Mouse (Mus musculus) heart, embryonic 14.5 days (tissue): ENCODE measurements around the gene Dync1h1. TPM values are rescaled to one million over a fixed set of nuclear protein-coding genes. Genes with fewer than 3 reads are reported as not detected.

Experiments used
- ATAC-seq: fragments of 200-750 bp; cut with Nextera tagmentation; 2 replicates; pipeline ENCODE4 v1.8.0; 2017; ENCODE audit warnings: low read depth, moderate TSS enrichment; ENCODE audit not compliant: insufficient number of reproducible peaks, insufficient read depth, low FRiP score
- H3K27ac ChIP-seq, 2 experiments: fragments of 200-500 bp in 1 of 2; fragments of 300-500 bp in 1 of 2; sonication (generic) in 1 of 2; replicated peaks in 1 of 2; 2 replicates each; pipeline ENCODE4 v1.5.1; 2012 to 2014; ENCODE audit warnings: low read depth in 2 of 2, low read length in 2 of 2, control low read depth in 1 of 2, mild to moderate bottlenecking in 1 of 2, mixed read lengths in 1 of 2; ENCODE audit not compliant: control insufficient read depth in 1 of 2, insufficient read depth in 1 of 2
- H3K27me3 ChIP-seq: fragments of 300-500 bp; sonication (generic); 2 replicates; pipeline ENCODE4 v1.6.1; 2014; ENCODE audit warnings: mild to moderate bottlenecking, low read length, control low read depth; ENCODE audit not compliant: control insufficient read depth, insufficient read depth
- H3K36me3 ChIP-seq: fragments of 300-500 bp; sonication (generic); 2 replicates; pipeline ENCODE4 v1.6.1; 2014; ENCODE audit warnings: mild to moderate bottlenecking, control low read depth, low read length, mixed read lengths; ENCODE audit not compliant: control insufficient read depth, insufficient read depth
- H3K4me1 ChIP-seq, 2 experiments: fragments of 200-500 bp in 1 of 2; fragments of 300-500 bp in 1 of 2; sonication (generic) in 1 of 2; 2 replicates each; pipeline ENCODE4 v1.6.1; 2012 to 2014; ENCODE audit warnings: low read length in 2 of 2, control low read depth in 1 of 2, mixed read lengths in 1 of 2; ENCODE audit not compliant: control insufficient read depth in 2 of 2, insufficient read depth in 2 of 2
- H3K4me2 ChIP-seq: fragments of 300-500 bp; sonication (generic); 2 replicates; pipeline ENCODE4 v1.6.1; 2014; ENCODE audit warnings: mild to moderate bottlenecking, low read length
- H3K4me3 ChIP-seq, 2 experiments: fragments of 200-500 bp in 1 of 2; fragments of 300-500 bp in 1 of 2; sonication (generic) in 1 of 2; 2 replicates each; pipeline ENCODE4 v1.5.1; 2012 to 2014; ENCODE audit warnings: low read length in 2 of 2, mild to moderate bottlenecking in 2 of 2, control low read depth in 1 of 2, low read depth in 1 of 2, moderate library complexity in 1 of 2; ENCODE audit not compliant: control insufficient read depth in 1 of 2, insufficient read depth in 1 of 2
- H3K9ac ChIP-seq: fragments of 300-500 bp; sonication (generic); 2 replicates; pipeline ENCODE4 v1.6.1; 2014; ENCODE audit warnings: mild to moderate bottlenecking, low read length
- H3K9me3 ChIP-seq: fragments of 300-500 bp; sonication (generic); 2 replicates; pipeline ENCODE4 v1.6.1; 2016; ENCODE audit warnings: low read length, control low read depth; ENCODE audit not compliant: control insufficient read depth
- WGBS: fragments of 180-500 bp; shearing (Covaris S2); extraction: QIAGEN DNeasy Blood & Tissue Kit; methylation state at CpG from one replicate; pipeline ENCODE4 v1.1.7; 2014; 5-methylcytosine and 5-hydroxymethylcytosine counted together
- microRNA-seq: library from miRNA; unstranded; fragments of <30 nt; microRNA quantifications from one replicate; pipeline ENCODE4, GENCODE M21; 2016
- polyA plus RNA-seq: library from polyadenylated mRNA; unstranded; fragments of >200 nt; fragmentation: Nextera tagmentation; extraction: Ambion mirVana; gene quantifications from 2 replicates; pipeline ENCODE4 v1.2.1, GENCODE M21; 2014

Gene Dync1h1
- polyA plus RNA-seq, 1 experiment from 2014 or later = 55.4 TPM

DNA sequence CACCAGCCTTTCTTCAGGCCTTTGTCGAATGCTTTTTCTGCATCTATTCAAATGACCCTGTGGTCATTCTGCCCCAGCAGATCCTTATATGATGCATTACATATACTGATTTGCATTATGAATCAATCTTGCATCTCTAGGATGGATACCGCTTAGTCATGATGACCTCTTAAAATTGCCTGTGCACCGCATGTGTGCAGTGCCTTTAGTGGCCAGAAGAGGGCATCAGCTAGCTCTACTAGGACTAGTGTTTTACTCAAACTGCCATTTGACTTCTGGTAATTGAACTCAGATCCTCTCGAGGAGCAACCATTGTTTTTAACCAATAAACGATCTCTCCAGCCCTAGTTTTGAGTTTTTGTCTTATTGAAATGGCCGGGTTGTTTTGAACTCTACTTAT, 112.5 kb downstream of the Dync1h1 start:
- Histone ChIP-seq H3K36me3 (no peaks in the 10 kb centered on the region), H3K9me3 (0 out of 2 replicates have a peak, but pooled peaks cover 4% of the 10 kb centered on the region), H3K4me1 (no peaks in the 10 kb centered on the region), H3K27me3 (no peaks in the 10 kb centered on the region), H3K4me3 (no peak overlapping the region), H3K4me2 (no peak overlapping the region), H3K27ac (no peak overlapping the region), H3K9ac (no peak overlapping the region)
- no peak for ATAC-seq
- WGBS = 94% methylated on average over 6 of the region's 6 CpGs

DNA sequence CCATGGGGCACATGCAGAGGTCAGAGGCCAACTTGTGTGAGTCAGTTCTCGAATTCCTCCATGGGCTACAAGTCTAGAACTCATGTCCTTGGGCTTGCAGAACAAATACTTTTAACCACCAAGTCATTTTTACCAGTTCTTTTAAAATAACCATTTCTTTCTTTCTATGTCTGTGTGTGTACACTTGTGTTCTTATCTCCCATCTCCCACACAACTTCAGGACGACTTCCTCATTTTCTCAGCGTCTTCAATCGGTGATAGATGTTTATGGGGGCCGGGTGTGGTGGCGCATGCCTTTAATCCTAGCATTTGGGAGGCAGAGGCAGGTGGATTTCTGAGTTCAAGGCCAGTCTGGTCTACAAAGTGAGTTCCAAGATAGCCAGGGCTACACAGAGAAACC, 113.0 kb downstream of the Dync1h1 start:
- Histone ChIP-seq H3K4me2 (no peak overlapping the region), H3K9me3 (0 out of 2 replicates have a peak, but pooled peaks cover 4% of the 10 kb centered on the region), H3K27ac (no peak overlapping the region), H3K4me3 (no peak overlapping the region), H3K4me1 (no peaks in the 10 kb centered on the region), H3K36me3 (no peaks in the 10 kb centered on the region), H3K9ac (no peak overlapping the region), H3K27me3 (no peaks in the 10 kb centered on the region)
- WGBS = 89% methylated on average over 6 of the region's 6 CpGs
- ATAC-seq = no peak

GRCm38 (mm10) chr12:110716004-110716403, 114.8 kb downstream of the Dync1h1 start:
- Histone ChIP-seq H3K4me1 (no peaks in the 10 kb centered on the region), H3K36me3 (no peaks in the 10 kb centered on the region), H3K4me3 (no peak overlapping the region), H3K9me3 (0 out of 2 replicates have a peak, but pooled peaks cover 4% of the 10 kb centered on the region), H3K4me2 (no peak overlapping the region), H3K9ac (no peak overlapping the region), H3K27me3 (0 out of 2 replicates have a peak, but pooled peaks cover 7% of the 10 kb centered on the region), H3K27ac (no peak overlapping the region)
- ATAC-seq = no peak
- WGBS = 25% methylated on average over 5 of the region's 5 CpGs

Small RNA genes lying within 50 kb of the gene (microRNA-seq; reads per million reads assigned to microRNA genes)
- gene Gm27299 = not detected

Other genes with a start within 250 kb of the Dync1h1 start
- 131 and 138 TPM in 2 replicates for gene Ppp2r5c, start 154.3 kb upstream of the Dync1h1 start, polyA plus RNA-seq
- not detected in 2 replicates for gene 1700001K19Rik, start 81.2 kb downstream of the Dync1h1 start, polyA plus RNA-seq
- gene Hsp90aa1, start 101.3 kb downstream of the Dync1h1 start, polyA plus RNA-seq = 635 and 675 TPM in 2 replicates
- gene Wdr20, start 136.5 kb downstream of the Dync1h1 start, polyA plus RNA-seq = 16.1 and 16.3 TPM in 2 replicates
- 3.5 and 4.7 TPM in 2 replicates for gene Mok, start 239.5 kb downstream of the Dync1h1 start, polyA plus RNA-seq
- 4.6 TPM in 2 replicates for gene Zfp839, start 248.8 kb downstream of the Dync1h1 start, polyA plus RNA-seq